Mouse (Mus musculus) erythroblast, embryonic 14.5 days (primary cell): ENCODE measurements around the gene Foxg1.

Experiments used
- GATA1 ChIP-seq: IDR thresholded peaks from 2 replicates; pipeline ENCODE4 v1.6.1; 2012; ENCODE audit warnings: low read length, inconsistent platforms, mixed read lengths
- TAL1 ChIP-seq: IDR thresholded peaks from 3 replicates; pipeline ENCODE4 v1.6.1; 2012; ENCODE audit warnings: low read length, inconsistent platforms, mixed read lengths

DNA sequence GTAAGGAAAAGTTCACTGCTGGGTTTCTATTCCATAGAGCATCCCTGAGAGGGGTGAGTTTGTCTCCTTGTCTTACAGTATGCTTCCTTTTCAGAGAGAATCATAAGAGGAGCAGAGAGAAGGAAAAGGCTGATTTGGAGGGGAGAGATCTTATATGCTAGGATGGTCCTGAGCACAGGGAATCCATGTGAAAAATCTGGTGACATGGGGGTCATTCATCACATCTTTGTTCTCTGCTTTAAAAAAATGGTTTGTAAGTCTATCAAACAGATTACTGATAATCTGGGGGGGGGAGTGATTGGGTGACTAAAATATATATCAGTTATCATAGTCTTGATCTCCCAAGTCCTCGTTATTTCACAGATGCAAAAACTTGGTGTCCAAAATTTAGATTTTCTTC, 14.3 kb downstream of the Foxg1 start:
- TF ChIP-seq GATA1 (no peak), TAL1 (no peak)
